Mouse (Mus musculus): ENCODE results near the gene Ykt6. TPM values are rescaled to one million over a fixed set of nuclear protein-coding genes. Genes with fewer than 3 reads are reported as not detected.
"Not testable (repeated sequence)": the region's sequence is repeated elsewhere in the genome, so short reads cannot be mapped to it uniquely, and the experiment has no call there.

The Ykt6 gene
- total RNA-seq, 2 experiments from 2014 or later, result 37.0 to 44.9 TPM

DNA sequence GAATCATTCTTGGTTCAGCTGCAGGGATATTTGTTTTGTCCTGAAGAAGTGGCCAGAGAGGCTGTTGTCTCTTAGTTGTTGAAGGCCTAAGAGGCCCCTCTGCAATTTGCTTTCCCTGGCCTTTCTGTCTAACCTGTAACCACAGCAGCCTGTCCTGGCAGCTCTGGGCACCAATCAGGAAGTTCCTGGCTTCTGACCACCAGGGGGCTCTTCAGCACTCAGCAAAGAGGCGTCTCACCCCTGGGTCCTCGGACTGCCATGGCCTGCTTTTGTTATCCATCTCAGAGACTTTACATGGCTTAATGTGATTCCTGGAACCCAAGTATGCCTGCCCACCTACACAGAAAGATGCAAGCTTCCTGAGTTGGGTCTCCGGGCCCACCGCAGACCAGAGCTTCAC, 35.4 kb downstream of the Ykt6 start:
- no peak for DNase-seq (ENCODE audit: low spot score)

DNA sequence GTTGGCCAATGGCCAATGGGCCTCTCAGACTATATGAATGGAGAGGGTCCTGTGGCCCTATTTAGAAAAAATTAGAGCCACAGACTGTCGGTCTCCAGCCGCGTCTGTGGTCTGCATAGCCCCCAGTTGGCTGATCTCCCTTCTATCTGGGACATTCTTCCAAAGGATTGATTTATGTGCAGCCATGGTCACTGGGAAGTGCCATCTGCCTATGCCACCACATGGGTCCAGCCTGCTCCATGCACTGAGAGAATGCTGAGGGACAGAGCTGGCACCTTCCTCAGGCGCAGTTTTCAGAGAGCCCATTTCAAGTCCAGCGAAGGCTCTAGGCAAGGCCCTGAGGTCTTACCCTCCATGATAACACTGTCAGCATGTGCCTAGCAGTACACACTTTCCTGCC, 38.7 kb downstream of the Ykt6 start:
- no peak for DNase-seq (ENCODE audit: low spot score)

DNA sequence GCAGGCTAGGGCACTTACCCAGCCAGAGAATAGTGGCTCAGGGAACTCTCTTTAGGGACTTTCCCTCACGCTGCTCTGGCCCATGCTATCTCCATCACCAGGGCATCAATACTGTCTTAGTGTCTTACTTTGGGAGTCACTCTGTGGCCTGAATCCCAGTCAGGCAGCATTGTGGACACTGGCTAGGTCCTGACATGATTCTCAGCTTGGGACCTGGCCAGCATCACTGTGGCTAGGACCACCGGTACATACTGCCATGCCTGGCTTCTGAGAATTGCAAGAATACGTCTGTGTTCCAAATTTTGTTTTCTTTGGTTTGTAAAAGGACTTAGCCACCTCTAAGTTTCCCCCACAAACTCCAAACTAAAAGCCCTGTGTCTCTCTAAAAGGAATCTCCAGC, 39.4 kb downstream of the Ykt6 start:
- no peak for DNase-seq (ENCODE audit: low spot score)

DNA sequence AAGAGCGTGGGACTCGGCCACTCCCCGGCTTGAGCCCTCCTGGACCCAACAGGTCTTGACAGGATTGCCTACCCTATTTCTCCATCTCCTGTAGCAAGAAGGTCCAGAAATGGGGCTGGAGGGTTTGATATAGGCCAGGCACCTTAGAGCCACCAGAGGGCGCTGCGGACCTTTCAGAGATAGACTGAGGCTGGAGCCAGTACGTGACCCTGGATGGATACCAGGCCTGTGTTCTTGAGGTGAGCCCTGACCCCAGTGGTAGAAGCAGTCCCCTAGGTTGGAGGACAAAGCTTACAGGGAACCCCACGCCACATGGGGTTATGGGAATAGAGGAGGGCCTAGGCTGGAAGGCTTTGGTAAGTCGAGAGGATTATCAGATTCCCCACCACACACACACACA, 40.5 kb downstream of the Ykt6 start:
- peak; percentile 89 for DNase-seq (ENCODE audit: low spot score)

DNA sequence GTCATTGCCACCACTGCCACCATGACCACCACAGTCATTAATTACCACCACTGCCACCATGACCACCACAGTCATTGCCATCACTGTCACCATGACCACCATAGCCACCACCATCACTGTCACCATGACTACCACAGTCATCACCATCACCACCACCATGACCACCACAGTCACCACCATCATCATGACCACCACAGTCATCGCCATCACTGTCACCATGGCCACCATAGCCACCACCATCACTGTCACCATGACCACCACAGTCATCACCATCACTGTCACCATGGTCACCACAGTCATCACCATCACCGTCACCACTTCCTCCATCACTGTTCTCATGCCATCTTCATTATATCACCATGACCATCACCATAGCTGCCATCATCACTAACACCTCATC, 43.0 kb downstream of the Ykt6 start:
- no peak for DNase-seq (ENCODE audit: low spot score)

DNA sequence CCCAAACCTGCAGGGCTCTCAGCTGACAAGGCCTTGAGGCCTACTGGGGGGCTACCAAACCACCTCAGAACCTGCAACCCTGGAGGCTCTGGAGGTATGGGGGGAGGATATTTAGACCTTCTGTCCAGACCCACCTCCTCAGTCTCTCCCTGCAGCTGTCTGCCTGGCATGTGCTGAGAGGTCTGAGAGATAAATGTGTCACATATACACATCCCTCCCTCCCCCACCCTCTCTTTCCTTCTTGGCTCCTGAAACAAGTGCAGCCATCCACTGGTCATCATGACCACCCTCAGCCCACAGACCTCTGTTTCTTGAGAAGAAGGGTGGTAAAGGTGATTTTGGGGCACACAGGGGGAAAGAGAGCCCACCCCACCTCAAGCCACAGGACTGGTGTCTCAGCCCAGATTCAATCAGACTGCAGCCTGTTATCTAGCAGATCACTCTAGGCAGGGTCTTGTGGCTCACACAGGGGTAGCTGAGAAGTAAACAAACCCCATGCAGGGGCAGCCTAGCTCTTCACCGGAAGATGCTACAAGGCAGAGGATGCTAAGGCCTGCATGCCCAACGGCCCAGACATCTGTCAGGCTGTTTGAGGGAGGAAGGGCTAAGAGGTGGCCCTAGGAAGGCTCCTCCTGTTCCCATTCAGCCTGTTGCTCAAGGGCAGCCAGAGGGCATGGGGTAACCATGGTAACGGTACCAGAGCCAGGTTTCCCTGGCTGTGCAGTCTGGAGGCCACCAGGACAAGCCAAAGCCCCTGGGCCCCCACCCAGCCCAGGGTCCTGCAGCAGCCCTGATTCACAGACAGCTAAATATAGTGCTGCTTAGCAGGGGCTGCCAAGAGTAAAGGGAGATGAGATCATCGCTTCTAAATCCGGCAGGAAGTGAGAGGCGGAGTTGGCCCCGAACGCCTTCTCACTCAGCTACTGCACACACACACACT, 44.6 kb downstream of the Ykt6 start:
- DNase-seq (ENCODE audit: low spot score), result peak; percentile 85

DNA sequence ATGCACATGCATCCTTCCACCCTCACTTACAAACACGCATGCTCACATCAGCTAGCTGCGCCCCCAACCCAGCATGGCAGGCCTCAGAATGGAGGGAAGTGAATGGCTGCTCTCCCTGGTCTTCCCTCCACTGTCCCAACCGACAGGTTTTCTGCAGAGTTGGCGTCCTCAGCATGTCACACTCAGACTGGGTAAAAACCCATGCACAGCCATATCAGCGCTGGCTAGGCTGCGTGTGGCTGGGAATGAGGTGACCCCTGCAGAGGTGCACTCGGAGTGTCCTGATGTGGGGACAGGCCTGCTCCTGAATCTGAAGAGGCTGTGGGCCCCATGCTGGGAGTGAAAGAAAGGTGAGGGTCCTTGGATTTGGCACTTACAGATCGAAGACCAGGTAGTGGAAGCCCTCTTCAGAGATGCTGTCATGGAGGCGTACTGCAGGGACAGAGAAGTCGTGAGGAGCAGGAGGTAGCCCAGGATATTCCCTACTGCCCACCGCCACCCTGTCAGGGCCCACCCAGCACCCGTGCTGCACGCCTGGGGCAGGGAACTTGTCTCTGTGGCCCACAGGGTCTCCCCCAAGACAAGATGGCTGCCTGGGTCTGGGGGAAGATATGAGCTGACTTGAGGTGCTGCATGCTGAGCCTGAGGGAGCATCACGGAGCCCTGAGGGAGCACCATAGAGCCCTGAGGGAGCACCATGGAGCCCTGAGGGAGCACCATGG, 45.6 kb downstream of the Ykt6 start:
- DNase-seq (ENCODE audit: low spot score), result no peak

DNA sequence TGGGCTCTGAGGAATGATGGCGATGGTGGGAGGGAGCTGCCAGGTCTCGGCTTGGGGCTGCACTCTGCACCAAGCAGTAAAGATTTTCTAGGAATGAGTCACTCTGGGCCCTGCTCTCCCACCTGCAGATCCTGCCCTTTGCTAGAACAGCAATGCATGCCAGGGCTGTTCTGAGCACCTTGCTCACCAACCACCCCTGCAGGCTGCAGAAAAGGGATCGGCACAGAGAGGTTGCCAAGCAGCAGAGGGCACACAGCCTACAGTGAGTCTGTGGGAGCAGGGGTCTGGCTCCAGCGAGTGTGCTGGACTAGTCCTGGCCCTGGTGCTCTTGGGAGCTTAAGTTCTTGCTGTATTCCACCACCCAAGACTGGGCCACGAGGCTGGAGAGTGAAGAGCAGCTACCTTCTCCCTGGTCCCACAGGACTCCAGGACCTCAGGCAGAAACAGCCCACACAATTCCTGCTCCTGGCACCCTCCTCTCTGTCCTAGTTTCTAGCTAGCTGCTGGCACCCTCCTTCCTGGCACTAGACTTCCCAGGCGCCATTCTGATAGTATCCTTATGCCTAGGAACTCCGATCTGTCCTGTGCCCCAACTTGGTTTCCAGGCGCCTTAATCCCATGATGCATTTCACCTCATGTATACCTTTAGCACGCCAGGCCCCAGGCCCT, 46.6 kb downstream of the Ykt6 start:
- DNase-seq (ENCODE audit: low spot score), result peak; percentile 56

DNA sequence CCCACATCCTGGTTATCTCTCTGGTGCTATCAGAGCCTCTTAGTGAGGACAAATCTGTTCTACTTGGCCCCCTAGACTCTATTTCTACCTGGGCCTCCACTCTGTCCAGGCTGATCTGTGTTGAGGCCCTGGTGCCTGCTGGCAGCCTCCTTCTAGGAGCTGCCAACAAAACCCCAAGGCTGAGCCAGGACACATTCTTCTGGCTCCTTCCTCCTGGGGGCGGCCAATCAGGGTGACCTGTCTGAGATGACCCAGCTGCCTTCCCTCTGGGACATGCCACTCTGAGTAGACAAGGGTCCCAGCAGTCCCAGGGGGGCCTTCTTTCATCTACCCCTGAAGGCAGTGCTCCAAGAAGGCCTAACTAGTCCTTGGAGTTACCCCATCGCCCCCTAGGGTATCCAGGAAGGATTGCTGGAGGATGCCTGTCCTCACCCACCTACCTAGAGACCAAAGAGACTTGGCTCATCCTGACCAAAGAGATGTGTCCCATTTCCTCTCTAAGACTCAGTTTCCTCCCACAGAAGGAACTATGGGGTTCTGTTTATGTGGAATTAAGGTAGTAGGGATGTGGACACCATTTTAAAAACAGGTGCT, 47.6 kb downstream of the Ykt6 start:
- no peak for DNase-seq (ENCODE audit: low spot score)

DNA sequence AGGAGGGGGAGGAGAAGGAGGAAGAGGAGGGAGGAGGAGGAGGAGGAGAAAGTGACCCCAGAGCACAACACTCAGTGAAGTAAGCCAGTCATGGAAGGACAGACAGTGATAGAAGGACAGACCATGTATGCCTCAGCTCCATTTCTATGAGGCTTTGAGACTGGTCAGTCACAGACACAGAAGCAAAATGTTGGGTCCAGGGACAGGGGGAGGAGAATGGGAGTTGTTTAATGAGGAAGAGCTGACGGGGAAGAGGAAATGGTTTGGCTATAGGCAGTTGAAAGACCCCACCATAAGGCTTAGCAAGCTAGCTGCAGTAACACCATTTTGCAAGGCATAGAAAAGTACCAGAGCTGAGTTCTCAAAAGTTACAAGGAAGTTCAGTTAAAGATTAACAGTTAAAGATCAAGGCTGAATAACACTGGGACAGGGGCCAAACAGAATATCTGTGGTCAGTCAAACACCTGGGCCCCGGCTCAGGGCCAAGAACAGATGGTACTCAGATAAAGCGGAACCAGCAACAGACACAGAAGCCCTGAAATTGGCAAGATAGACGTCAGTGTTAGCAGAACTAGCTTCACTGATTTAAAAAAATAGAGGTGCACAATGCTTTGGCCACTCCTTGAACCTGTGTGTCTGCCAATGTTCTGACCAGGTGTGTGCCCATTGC, 50.0 kb downstream of the Ykt6 start:
- DNase-seq (ENCODE audit: low spot score), result not testable (repeated sequence)

DNA sequence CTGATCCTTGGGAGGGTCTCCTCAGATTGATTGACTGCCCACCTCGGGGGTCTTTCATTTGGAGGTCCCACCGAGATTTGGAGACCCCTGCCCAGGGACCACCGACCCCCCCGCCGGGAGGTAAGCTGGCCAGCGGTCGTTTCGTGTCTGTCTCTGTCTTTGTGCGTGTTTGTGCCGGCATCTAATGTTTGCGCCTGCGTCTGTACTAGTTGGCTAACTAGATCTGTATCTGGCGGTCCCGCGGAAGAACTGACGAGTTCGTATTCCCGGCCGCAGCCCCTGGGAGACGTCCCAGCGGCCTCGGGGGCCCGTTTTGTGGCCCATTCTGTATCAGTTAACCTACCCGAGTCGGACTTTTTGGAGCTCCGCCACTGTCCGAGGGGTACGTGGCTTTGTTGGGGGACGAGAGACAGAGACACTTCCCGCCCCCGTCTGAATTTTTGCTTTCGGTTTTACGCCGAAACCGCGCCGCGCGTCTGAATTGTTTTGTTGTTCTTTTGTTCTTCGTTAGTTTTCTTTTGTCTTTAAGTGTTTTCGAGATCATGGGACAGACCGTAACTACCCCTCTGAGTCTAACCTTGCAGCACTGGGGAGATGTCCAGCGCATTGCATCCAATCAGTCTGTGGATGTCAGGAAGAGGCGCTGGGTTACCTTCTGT, 51.0 kb downstream of the Ykt6 start:
- not testable (repeated sequence) for DNase-seq (ENCODE audit: low spot score)

DNA sequence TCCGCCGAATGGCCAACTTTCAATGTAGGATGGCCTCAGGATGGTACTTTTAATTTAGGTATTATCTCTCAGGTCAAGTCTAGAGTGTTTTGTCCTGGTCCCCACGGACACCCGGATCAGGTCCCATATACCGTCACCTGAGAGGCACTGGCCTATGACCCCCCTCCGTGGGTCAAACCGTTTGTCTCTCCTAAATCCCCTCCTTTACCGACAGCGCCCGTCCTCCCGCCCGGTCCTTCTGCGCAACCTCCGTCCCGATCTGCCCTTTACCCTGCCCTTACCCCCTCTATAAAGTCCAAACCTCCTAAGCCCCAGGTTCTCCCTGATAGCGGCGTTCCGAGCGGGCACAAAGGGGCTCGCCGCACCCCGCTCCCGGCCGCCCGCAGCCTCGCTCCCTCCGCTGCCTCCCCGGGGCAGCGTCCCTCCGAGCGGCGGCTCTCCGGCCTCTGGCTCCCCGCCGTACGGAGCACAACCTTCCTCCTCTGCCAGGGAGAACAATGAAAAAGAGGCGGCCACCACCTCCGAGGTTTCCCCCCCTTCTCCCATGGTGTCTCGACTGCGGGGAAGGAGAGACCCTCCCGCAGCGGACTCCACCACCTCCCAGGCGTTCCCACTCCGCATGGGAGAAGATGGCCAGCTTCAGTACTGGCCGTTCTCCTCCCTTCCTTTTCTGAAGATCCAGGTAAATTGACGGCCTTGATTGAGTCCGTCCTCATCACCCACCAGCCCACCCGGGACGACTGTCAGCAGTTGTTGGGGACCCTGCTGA, 51.7 kb downstream of the Ykt6 start:
- DNase-seq (ENCODE audit: low spot score), result not testable (repeated sequence)

DNA sequence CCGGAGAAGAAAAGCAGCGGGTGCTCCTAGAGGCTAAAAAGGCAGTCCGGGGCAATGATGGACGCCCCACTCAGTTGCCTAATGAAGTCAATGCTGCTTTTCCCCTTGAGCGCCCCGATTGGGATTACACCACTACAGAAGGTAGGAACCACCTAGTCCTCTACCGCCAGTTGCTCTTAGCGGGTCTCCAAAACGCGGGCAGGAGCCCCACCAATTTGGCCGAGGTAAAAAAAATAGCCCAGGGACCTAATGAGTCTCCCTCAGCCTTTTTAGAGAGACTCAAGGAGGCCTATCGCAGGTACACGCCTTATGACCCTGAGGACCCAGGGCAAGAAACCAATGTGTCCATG, 52.3 kb downstream of the Ykt6 start:
- DNase-seq (ENCODE audit: low spot score), result not testable (repeated sequence)

DNA sequence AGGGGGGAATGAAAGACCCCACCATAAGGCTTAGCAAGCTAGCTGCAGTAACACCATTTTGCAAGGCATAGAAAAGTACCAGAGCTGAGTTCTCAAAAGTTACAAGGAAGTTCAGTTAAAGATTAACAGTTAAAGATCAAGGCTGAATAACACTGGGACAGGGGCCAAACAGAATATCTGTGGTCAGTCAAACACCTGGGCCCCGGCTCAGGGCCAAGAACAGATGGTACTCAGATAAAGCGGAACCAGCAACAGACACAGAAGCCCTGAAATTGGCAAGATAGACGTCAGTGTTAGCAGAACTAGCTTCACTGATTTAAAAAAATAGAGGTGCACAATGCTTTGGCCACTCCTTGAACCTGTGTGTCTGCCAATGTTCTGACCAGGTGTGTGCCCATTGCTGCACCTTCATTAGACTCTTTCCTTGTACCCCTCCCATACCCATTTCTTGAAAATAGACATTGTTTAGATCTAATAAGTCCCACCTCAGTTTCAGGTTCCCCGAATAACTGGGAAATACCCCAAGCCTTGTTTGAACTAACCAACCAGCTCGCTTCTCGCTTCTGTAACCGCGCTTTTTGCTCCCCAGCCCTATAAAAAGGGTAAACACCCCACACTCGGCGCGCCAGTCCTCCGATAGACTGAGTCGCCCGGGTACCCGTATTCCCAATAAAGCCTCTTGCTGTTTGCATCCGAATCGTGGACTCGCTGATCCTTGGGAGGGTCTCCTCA, 55.4 kb downstream of the Ykt6 start:
- not testable (repeated sequence) for DNase-seq (ENCODE audit: low spot score)

DNA sequence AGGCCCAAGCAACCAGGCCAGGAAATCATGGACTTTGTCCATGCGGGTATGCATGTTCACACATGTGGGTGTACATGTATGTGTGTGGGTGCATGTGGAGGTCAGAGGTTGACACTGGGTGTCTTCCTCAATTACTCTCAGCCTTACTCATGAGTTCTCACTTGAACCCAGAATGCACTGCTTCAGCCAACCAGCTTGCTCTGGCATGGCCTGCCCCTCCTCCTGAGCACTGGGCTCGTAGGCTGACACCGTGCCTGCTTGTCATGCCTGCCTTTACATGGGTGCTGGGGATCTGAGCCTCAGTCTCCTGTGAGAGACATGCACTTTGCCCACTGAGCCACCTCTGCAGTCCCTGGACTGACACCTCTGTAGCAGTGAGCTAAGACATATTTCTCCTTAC, 56.4 kb downstream of the Ykt6 start:
- no peak for DNase-seq (ENCODE audit: low spot score)

DNA sequence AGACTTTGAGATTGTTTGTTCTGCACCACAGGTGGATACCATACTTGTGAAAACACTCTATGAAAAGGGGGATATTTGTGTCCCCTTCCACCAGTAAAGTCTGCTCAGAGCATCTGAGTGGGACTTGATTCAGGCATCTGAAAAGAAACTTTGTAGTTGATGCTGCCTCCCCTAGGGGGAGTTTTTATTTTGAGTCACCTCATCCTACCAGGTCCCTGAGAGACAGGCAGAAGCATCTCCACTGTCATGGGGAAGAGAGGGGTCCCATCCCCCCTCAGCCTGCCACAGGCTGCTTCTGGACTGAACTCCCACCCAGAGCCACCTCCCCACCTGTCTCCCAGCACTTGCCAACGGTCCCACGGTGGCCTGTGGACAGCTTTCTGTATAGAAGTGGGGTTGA, 57.9 kb downstream of the Ykt6 start:
- no peak for DNase-seq (ENCODE audit: low spot score)

DNA sequence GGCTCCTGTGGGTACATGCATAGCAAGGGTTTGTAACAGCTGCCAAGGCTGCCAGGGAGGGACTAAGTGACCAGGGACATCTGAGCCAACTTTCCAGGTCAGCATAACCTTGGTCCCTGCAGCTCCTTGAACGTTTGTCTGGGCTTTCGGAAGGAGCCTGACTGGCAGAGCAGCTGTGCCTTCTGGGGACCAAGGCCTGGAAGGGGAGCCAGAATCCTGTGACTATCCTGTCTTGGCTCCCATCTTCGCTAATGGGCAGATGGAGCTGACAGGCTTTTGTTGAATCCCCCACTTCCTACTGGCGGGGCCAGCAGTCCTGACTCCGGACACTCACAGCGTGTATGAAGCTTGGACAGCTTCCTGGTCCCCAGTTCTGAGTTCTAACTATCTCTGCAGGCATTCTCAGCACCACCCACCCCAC, 59.5 kb downstream of the Ykt6 start:
- peak; percentile 67 for DNase-seq (ENCODE audit: low spot score)

DNA sequence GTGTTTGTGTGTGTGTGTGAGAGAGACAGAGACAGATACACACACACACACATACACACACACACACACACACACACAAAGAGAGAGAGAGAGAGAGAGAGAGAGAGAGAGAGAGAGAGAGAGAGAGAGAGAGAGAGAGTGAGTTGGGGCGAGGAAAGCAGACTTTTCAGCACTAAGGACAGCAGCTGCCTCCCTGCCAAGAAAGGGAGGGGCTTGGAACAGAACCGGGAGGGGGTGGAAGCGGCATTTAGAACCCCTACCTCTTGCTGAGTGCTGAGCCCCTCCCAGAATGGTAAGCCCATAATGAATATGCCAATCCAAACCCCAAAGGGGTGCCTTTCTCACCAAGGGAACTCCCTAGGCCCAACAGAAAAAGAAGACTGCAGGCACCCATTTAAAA, 60.9 kb downstream of the Ykt6 start:
- DNase-seq (ENCODE audit: low spot score), result no peak

DNA sequence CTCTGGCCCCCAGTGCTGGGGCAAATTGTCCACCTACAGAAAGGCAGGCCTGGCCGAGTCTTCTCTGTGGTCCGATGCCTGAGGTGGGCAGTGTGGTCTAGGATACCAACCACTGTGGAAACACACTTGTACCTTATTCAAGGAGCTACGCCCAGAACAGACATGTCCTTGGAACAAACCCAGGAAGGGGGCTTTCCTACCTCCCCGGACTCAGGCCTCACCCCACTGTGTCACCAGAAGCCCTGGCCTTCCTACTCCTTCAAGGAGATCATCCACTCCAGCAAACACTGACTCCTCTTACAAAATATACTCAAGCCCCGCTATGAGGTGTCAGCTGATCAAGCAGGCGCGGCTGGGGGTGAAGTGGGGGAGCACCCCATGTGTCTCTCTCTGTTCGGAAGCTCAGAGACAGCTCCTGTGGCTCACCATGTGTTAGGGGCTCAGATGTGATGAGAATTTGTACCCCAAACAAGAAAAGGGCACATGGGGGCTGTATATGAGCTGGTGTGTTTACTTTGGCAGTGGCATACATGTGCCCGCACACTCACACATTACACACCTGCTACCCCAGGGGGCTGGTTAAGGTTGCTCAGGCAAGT, 61.4 kb downstream of the Ykt6 start:
- no peak for DNase-seq (ENCODE audit: low spot score)

Measured in gastrocnemius, adult 18-20 months (tissue).